Mouse (Mus musculus) spleen, adult 18-20 months (tissue): ENCODE measurements at regions not wholly inside any gene's neighbourhood (a gene's known extent, or its start where the extent isn't known, plus 50 kb on each side); places are given as distances from the start of the nearest gene placed in this dataset.

Experiments used
- DNase-seq, 2 experiments: peaks; one replicate each; pipeline ENCODE4 v3.0.0; 2022; ENCODE audit warnings: mixed read lengths in 2 of 2

DNA sequence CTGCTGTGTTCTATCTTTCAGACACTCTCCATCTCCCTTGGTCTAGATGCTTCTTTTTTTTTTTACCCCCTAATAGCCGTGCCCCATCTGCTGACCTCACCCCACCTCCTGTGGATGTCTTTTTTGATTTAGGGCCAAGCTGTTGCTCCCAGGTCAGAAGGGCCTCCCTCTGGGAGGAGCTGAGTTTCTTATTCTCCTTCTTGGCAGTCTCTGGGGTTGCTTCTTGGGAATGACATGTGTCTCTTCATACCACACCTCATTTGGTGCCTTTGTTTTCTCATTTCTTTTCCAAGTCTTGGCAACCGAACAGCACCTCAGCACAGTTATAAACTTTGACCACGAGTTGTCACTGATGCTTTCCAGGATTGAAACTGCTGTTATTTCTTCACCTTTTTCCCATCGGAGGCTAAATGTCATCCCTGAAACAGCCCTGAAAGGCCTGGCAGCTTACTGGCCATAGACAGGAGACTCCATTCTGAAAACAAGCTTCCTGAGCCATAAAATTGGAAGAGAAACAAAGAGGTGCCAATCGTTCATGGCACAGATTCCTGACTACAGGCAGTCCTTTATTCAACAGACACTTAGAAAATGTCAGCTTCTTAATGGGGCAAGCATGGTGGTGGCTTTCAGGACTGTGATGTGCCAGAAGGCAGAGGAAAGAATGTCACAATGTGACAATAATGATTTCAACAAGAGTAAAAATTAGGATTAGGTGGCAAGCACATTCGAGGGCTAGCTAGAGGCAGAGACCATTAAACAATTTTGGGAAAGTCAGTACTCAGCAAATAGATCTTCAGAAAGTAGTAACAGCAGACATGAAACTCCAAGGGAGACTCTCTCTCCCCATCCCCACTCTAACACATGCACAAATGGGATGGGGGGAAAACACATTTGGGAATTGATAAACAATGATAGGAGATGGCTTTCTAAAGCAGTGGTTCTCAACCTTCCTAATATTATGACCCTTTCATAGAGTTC lies 197.1 kb upstream of the Arrdc4 start:
- no peak for DNase-seq

- DNase-seq: no peak
Observed at GRCm38 (mm10) chr7:68930627-68931334, 181.7 kb upstream of the Arrdc4 start.

DNA sequence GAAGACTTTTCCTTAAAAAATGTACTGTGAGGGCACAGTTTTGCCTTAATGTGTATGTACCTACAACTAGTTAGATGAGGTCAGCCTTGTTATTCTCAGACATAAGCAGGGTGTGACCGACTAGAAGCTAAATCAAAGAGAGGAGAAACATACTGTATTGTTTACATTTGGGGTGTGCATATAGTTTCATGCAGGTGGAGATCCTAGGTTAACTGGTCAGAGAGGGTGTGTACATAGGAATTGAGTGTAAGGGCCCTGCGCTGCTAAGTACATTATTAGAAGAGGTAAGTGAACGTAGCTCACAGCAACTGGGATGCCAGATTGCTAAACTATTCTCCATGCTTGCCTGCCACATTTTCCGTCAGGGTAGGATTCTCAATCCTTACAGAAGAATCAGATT lies 180.6 kb upstream of the Arrdc4 start:
- DNase-seq: no peak

GRCm38 (mm10) chr7:68925640-68926039 lies 176.6 kb upstream of the Arrdc4 start:
- no peak for DNase-seq

DNA sequence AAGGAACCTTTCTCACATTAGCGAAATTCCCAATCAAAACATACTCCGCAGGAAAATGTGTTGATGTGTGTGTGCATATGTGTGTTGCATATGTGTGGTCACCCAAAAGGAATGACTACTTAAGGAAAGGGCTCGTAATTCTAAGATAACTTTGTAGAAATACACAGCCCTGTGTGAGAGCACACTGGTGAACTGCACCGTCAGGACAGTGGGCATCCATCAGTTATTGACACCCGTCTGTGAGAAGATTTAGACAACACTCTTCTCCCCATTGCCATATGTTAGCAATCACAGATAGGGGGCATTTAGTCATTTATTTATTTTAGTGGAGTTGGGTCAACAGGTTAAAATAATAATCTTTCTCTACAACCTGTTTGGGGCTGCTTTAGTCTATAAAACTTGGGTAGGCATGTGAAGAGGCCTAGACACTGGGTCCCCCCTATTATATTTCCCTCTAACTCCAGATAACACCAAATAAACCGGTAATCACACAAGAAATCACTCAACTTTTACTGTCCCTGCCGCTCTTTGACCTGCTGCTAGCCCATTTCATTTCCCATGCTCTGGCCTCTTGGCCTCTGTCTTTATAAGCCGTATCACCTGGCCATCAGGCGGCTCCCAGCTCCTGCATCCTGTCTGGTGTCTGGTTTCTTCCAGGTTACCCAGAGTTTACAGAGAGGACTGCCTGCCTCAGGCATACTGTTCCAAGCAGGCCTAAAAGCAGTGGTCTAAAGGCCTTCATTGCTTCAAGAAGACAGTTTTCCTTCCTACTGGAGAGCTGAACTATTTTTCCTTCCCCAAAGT lies 169.8 kb upstream of the Arrdc4 start:
- DNase-seq: no peak

GRCm38 (mm10) chr7:68917876-68918200 lies 168.8 kb upstream of the Arrdc4 start:
- no peak for DNase-seq

DNA sequence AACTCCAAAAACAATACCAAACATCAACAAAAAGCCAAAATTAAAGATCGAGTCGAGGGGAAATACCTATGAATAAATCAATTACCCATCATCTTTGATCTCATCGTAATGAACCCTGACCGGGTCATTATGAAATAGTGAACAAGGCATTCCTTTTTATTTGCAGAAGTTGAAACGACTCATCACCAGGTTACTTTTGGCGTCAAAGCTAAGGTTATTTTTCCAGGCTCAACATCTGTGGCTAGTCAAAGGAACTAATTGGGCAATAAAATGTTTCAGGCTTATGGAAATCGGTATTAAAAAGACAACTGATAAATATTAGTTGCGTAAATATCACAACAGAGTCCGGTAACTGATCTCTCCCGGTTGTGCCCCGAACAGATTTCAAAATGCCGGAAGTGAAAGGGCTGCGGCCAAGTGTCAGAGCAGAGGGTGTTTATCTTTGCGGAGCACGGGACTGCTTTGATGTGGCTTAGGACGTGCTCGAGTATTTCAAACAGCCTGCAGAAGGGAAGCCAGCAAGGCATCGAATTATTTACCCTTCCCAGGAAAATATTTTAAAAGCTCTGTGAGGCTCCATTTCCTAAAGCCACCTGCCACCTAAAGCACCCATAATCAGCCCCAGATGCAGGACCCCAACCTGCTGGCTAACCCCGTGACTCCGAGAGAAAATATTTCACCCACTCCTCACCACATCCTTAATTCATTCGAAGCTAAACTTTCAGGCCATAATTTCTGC lies 168.3 kb upstream of the Arrdc4 start:
- no peak for DNase-seq

- DNase-seq: no peak
Observed at GRCm38 (mm10) chr7:68915976-68916375, 166.9 kb upstream of the Arrdc4 start.

DNA sequence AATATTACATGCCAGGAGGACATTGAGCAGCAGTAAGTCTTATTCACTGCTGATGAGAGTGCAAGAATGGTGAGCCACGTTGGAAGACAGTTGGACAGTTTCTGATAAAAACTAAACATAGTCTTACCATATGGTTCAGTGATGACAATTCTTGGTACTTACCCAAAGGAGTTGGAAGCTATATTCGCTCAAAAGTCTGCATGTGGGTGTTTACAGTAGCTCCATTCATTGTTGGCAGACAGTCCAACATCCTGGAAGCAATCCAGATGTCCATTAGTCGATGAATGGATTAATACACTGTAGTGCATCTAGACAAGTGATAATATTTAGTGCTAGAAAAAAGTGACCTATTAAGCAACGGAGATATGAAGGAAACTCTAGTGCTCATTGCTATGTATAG lies 165.3 kb upstream of the Arrdc4 start:
- DNase-seq: no peak

DNA sequence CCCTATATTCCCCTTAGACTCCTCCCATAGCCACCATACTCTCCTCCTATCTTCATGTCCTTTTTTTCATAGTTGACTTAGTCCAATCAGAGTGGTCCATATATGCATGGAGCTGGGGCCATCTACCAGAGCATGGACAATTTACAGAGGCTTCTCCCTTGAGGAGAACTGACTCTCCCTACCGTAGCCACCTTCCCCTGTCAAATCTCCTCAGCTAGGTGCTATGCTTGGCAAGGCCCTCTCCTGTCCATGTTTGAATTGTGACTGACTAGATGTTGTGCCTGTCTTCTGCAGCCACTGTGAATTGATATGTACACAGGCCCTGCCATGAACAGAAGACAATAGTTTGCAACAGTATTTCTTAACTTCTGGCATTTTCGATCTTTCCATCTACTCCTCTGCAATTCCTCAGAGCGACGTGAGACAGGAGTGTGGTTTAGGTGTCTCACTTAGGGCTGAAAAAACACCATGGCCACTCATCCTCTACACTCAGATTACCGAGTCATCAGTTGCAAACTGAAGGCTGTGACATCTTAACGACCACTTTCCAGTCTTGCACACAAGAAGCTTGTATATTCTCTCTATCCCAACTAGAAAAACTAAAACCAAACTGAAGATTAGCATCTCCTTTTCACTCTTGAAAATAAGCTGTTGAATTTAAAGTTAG lies 163.1 kb upstream of the Arrdc4 start:
- no peak for DNase-seq

GRCm38 (mm10) chr7:68911562-68911961 lies 162.5 kb upstream of the Arrdc4 start:
- no peak for DNase-seq

DNA sequence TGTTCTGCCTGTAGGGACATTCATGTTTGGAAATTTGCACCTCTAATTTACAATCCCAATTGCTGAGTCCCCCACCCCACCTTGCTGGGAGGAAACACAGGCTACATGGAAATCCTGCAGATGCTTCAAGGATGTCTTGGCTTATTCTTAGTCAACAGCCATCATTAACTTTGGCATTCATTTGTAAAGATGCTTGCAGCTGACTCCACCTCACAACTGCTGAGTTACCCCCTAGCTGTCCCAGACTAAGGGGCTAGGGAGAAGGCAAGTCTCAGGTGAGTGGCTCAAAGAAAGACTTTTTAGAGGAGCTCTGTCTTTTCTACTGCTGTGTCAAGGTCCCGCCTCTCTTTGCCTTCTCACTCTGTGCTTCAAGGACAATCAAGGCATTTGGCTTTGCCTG lies 160.7 kb upstream of the Arrdc4 start:
- DNase-seq: no peak

- DNase-seq: no peak
Observed at GRCm38 (mm10) chr7:68908401-68908834, 159.4 kb upstream of the Arrdc4 start.

- no peak for DNase-seq
Observed at GRCm38 (mm10) chr7:68907867-68908266, 158.8 kb upstream of the Arrdc4 start.

- no peak for DNase-seq
Observed at GRCm38 (mm10) chr7:68906771-68907395, 157.8 kb upstream of the Arrdc4 start.

GRCm38 (mm10) chr7:68905793-68906192 lies 156.8 kb upstream of the Arrdc4 start:
- no peak for DNase-seq

DNA sequence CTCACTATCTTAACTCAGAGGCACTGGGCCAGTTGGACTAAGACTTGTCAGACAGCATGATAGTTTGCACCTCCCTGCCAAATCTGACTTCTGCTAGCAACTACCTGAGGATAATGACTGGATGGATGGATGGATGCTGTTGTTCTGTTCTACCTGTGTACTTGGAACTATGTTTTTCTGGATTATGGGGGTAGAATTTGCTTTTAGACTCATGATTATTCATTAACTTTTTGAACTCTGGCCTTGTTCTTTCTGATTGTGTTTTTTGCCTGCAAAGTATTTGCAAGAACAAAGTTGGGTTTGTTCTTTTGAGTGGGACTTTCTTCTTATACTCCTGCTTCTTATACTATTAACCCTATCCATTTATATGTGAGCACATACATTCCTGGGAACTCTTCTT lies 137.1 kb upstream of the Arrdc4 start:
- no peak for DNase-seq

- DNase-seq: no peak
Observed at GRCm38 (mm10) chr7:68873008-68873407, 124.0 kb upstream of the Arrdc4 start.

DNA sequence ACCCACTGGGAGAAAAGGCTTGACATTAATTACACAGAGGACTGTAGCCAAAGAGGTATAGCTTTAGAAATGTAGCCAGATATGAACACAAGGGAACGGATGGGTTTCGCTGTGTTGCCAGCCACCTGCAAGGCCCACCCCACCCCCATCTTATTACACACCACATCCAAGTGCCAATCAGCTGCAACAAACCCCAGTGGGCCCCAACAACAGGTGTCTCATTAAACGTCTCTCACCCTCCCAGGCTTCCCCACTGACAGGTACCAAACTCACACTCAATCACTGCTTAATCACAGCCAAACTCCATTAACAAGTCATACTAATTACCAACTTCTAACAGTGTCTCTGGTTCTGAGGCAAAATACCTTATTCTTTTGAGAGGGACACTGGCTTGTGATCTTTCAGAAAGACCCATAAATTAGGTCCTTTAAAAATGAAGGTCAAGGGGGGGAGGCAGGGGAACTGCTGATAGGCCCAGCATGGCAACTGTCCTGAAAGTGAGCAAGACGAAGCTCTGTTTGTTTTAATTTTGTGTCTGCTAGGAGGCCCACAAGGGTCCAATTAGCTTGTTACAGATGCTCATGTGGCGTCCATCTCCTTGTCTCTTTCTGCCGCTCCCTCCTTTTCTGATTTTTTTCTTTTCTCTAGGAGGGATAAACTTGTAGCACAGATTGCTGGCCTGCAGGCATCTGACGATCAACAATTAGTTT lies 115.4 kb upstream of the Arrdc4 start:
- DNase-seq: no peak

GRCm38 (mm10) chr7:68858471-68859210 lies 109.6 kb upstream of the Arrdc4 start:
- DNase-seq: no peak
